Mouse (Mus musculus) cerebellum, adult 2 months (tissue): ENCODE measurements around the gene Gm9903. TPM values are rescaled to one million over a fixed set of nuclear protein-coding genes. Genes with fewer than 3 reads are reported as not detected.

ENCODE experiments used
- DNase-seq, 2 experiments: peaks; one replicate each; pipeline ENCODE4 v3.0.0; 2021
- H3K27ac ChIP-seq: fragments of 200-500 bp; 2 replicates; pipeline ENCODE4 v1.5.1; 2012; ENCODE audit warnings: low read length, control low read depth, inconsistent platforms; ENCODE audit not compliant: insufficient read depth
- H3K27me3 ChIP-seq: fragments of 200-500 bp; 2 replicates; pipeline ENCODE4 v1.6.1; 2012; ENCODE audit warnings: inconsistent platforms, mild to moderate bottlenecking, low read length, moderate library complexity; ENCODE audit not compliant: control insufficient read depth, insufficient read depth
- H3K4me1 ChIP-seq: fragments of 200-500 bp; 2 replicates; pipeline ENCODE4 v1.6.1; 2011; ENCODE audit warnings: low read length; ENCODE audit not compliant: control insufficient read depth, insufficient read depth
- H3K4me3 ChIP-seq: fragments of 200-500 bp; replicated peaks from 2 replicates; pipeline ENCODE3; 2011; ENCODE audit warnings: mild to moderate bottlenecking, low read depth, low read length, control low read depth; ENCODE audit not compliant: insufficient read depth
- CTCF ChIP-seq: fragments of 200-500 bp; IDR thresholded peaks from 2 replicates; pipeline ENCODE4 v1.5.1; 2011; ENCODE audit warnings: low read depth, mild to moderate bottlenecking, control low read depth, low read length, moderate library complexity, borderline replicate concordance; ENCODE audit not compliant: insufficient read depth
- POLR2A ChIP-seq: fragments of 200-500 bp; IDR thresholded peaks from 2 replicates; pipeline ENCODE4 v1.6.1; 2011; ENCODE audit warnings: low read length, control low read depth, borderline replicate concordance; ENCODE audit not compliant: insufficient read depth
- WGBS: fragments of 180-500 bp; shearing (Covaris S2); methylation state at CpG from one replicate; pipeline ENCODE4 v1.1.7; 2018; 5-methylcytosine and 5-hydroxymethylcytosine counted together
- polyA plus RNA-seq: library from polyadenylated mRNA; depleted of rRNA; stranded (reverse); fragments of >200 nt; gene quantifications from 2 replicates; pipeline ENCODE4 v1.2.3, GENCODE M21; 2012

Gene Gm9903
- polyA plus RNA-seq, 1 experiment: 0.93 TPM

DNA sequence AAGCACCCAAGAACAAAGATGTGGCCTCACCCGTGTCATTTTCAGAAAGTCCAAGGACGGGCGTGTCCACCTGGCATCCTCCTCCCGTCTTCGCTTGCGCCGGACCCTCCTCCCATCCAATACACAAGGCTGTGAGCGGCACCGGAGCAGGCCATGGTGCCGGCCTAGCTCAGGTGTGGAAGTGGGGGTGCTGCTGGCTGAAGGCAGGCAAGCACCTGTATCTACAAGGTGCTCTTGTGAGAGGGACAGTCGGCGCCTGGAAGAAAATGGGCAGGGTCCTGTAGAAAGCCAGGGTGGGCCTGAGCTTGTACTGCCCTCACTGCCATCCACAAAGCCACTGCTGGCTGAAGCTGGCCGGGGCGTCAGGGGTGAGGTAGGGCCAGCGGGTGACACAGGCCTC, 22.3 kb upstream of the Gm9903 start:
- Histone ChIP-seq H3K27ac (no peak overlapping the region), H3K27me3 (no peaks in the 10 kb centered on the region), H3K4me1 (peaks cover 36% of the 10 kb centered on the region), H3K4me3 (no peak overlapping the region)
- no peak for DNase-seq
- 95% methylated on average over 15 of the region's 15 CpGs for WGBS
- TF ChIP-seq POLR2A (no peak), CTCF (no peak)

GRCm38 (mm10) chr5:33609226-33609625, 20.5 kb upstream of the Gm9903 start:
- Histone ChIP-seq H3K27me3 (no peaks in the 10 kb centered on the region), H3K4me1 (peaks cover 37% of the 10 kb centered on the region), H3K4me3 (no peak overlapping the region), H3K27ac (no peak overlapping the region)
- TF ChIP-seq CTCF (no peak), POLR2A (no peak)
- WGBS: 98% methylated on average over 1 of the region's 1 CpGs
- DNase-seq: no peak

DNA sequence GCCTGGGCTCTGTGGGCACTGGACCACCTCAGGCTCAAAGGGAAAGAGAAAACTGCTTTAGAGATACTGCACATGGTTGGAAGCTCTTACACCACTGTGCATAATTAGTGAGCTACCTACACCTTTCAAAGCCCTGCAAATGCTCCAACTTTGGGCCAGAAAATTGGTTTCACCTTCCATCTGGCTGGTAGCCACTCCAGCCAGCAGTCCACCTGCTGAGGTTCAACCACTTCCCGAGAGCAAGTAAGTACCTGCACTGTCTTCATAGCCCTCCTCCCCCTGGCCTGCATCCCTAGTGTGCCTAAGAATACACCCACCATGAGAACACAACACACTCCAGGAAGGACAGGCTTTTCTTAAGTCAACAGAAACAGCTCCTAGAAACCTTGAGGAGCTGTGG, 17.9 kb upstream of the Gm9903 start:
- TF ChIP-seq POLR2A: no peak
- no peak for TF ChIP-seq CTCF
- no peak overlapping the region; the same call in 1 of the 2 replicates for H3K27ac ChIP-seq
- WGBS: 13% methylated on average over 1 of the region's 1 CpGs
- DNase-seq: peak; percentile 41 to 52
- H3K4me3 ChIP-seq: no peak overlapping the region
- peaks cover 19% of the 10 kb centered on the region for H3K4me1 ChIP-seq
- no peaks in the 10 kb centered on the region for H3K27me3 ChIP-seq

DNA sequence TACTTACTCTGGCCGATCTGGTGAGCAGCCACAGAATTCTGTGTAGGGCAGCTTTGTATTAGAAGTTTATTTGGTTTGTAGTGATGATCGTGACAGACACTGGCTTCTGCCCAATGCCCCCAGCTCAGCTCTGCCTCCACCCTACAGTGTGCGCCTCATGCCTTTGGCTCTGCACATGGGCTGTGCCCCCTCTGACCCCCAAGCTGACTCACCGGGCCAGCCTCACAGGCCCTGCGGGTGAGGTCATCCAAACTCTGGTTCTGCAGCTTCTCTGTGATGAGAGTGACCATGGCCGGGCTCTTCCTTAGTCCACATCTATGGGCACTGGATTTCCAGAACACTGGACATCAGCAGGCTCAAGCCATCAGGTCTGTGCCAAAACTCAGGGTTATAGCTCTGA, 15.3 kb upstream of the Gm9903 start:
- Histone ChIP-seq H3K4me1 (peaks cover 20% of the 10 kb centered on the region), H3K27ac (no peak overlapping the region), H3K27me3 (no peaks in the 10 kb centered on the region), H3K4me3 (no peak overlapping the region)
- no peak for DNase-seq
- TF ChIP-seq POLR2A (no peak), CTCF (no peak)
- 81% methylated on average over 6 of the region's 6 CpGs for WGBS

GRCm38 (mm10) chr5:33622671-33623070, 7.1 kb upstream of the Gm9903 start:
- WGBS: 96% methylated on average over 2 of the region's 2 CpGs

DNA sequence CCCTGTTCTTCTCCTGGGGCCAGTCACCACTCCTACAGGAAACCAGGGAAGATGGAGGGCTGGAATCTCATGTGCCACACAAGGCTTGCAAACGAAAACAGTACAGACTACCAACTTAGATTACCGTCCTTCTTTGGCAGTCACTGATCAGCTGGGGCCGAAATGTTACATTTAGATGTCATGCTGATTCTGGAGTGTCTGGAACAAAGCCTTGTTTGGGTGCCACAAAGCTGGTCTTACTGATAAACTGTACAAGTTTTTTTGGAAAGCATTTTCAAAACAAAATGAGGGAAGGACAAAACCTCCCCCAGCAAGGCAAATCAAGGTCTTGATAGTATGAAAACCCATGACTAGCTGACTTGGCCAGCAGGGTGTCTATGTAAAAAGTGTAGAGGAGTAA, 6.0 kb upstream of the Gm9903 start:
- DNase-seq: no peak
- WGBS: 52% methylated on average over 3 of the region's 3 CpGs
- no peak for TF ChIP-seq POLR2A
- TF ChIP-seq CTCF: no peak
- Histone ChIP-seq H3K27ac (no peak overlapping the region), H3K27me3 (no peaks in the 10 kb centered on the region), H3K4me3 (no peak overlapping the region), H3K4me1 (peaks cover 15% of the 10 kb centered on the region; the same call in 1 of the 2 replicates)

More at GRCm38 (mm10) chr5:33622671-33623070, 7.1 kb upstream of the Gm9903 start:
- TF ChIP-seq CTCF (no peak), POLR2A (no peak)
- no peaks in the 10 kb centered on the region for H3K27me3 ChIP-seq
- no peak for DNase-seq
- H3K27ac ChIP-seq: no peak overlapping the region
- H3K4me3 ChIP-seq: no peak overlapping the region
- H3K4me1 ChIP-seq: peaks cover 12% of the 10 kb centered on the region; the same call in 1 of the 2 replicates

GRCm38 (mm10) chr5:33627968-33628367, 1.8 kb upstream of the Gm9903 start:
- TF ChIP-seq CTCF: no peak
- no peak for TF ChIP-seq POLR2A
- Histone ChIP-seq H3K4me1 (peaks cover 6% of the 10 kb centered on the region; the same call in 1 of the 2 replicates), H3K4me3 (no peak overlapping the region), H3K27ac (no peak overlapping the region), H3K27me3 (no peaks in the 10 kb centered on the region)
- no peak for DNase-seq
- WGBS: 19% methylated on average over 4 of the region's 4 CpGs

GRCm38 (mm10) chr5:33628820-33629300, 865 bp upstream of the Gm9903 start:
- WGBS: under 1% methylated on average over 24 of the region's 24 CpGs
- Histone ChIP-seq H3K4me3 (peak overlapping the region; percentile 66), H3K4me1 (peaks cover 6% of the 10 kb centered on the region; the same call in 1 of the 2 replicates), H3K27ac (peak overlapping the region; percentile 52), H3K27me3 (no peaks in the 10 kb centered on the region)
- DNase-seq: no peak
- no peak for TF ChIP-seq CTCF
- no peak for TF ChIP-seq POLR2A

DNA sequence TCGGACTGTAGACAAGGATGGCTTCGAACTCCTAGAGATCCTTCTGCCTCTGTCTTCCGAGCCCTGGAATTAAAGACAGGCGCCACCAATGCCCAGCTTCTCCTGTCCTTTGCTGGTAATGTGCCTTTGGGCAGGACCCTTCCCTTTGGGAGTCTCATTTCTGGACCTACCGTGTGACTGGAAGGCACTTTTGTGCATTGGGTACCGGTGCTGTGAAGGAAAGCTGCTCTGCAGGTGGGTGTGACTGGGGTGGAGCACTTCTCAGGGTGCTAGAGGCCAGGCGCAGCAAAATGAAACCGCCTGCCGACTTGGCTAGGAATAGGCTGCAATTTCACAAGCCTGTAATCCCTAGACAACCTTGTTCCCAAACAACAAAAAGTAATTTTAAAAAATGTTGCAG, 336 bp downstream of the Gm9903 start:
- no peak for DNase-seq
- TF ChIP-seq CTCF: no peak
- no peak for TF ChIP-seq POLR2A
- Histone ChIP-seq H3K27me3 (no peaks in the 10 kb centered on the region), H3K27ac (peak overlapping the region; percentile 11; the same call in 1 of the 2 replicates), H3K4me3 (peak overlapping the region; percentile 75), H3K4me1 (peaks cover 6% of the 10 kb centered on the region; the same call in 1 of the 2 replicates)
- 4% methylated on average over 9 of the region's 9 CpGs for WGBS
